Mouse (Mus musculus): ENCODE results near the gene Fez2.

Fez2 gene

DNA sequence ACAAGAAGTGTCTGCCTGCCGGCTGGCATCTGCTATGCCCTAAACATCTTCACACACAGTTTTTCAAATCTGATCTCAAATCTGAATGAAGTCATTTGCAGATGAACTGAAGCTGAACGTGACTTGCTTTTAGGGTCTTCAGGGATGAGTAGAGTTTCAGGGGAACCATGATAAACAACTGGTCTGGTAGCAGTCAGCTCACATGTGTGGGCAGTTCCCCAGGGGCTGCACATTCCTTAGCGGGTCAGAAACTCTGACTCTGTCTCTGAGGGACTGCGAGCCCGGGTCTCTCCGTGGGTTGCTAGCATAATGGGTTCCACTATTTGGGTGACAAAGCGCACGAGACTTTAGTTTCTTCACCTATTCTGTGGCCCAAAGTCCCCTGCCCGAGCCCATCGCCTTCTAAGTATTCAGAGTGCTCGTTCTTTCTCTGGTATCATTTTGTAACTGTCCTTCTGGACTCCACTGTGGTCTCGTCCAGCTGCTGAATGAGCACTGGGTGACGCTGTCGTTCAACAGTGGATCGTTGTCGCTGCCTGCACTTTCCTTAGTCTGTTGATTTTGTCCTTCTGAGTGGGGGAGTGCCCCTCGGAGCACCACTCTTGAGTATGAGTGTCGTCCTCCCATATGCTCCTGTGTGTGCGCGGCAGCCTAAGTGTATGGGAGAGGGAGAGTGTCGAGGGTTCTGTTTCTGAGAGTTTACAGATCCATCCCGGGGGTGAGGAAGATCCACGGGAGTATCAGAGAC, 53.2 kb downstream of the Fez2 start:
- no peak for DNase-seq (ENCODE audit: low spot score)

- no peak for DNase-seq (ENCODE audit: low spot score)
Measured at GRCm38 (mm10) chr17:78361939-78362728, 55.8 kb downstream of the Fez2 start.

DNA sequence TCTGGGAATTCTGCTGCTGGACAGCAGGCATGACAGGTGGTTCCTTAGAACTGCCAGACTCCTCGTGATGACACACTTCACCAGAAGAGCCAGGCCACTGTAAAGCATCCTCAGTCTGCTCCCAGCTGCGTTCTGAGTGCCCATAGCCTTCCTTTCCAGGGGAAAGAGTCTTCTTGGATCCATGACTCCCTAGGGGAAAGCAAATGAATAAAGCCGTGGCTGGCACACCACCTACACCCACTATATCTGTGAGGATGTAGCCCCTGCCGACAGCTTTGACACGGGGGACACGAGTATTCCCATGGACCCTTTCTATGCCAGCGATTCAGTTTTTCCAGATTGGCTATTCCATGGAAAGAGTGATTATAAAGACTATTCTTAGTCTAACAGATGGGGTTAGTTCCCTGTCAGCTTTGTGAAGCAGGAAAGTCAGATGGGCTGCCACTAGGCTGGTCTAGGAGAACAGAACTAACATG, 59.7 kb downstream of the Fez2 start:
- DNase-seq (ENCODE audit: low spot score): no peak

GRCm38 (mm10) chr17:78357753-78358152, 60.2 kb downstream of the Fez2 start:
- no peak for DNase-seq (ENCODE audit: low spot score)

- no peak for DNase-seq (ENCODE audit: low spot score)
Measured at GRCm38 (mm10) chr17:78355611-78356010, 62.3 kb downstream of the Fez2 start.

DNA sequence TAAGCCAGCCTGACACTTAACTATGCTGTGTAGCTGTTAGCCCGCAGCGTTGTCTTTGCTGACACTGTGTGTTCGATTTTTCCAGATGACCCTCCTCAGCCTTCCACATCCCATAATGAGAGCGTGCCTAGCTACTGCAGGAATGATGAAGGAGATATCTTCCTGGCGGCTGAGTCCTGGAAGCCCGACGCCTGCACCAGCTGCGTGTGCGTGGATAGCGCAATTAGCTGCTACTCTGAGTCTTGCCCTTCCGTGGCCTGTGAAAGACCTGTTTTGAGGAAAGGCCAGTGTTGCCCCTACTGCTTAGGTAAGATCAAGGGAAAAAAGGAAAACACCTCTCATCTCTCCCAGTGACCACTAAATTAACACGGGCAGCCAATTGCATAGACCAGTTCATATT, 63.1 kb downstream of the Fez2 start:
- DNase-seq (ENCODE audit: low spot score): no peak

- no peak for DNase-seq (ENCODE audit: low spot score)
Measured at GRCm38 (mm10) chr17:78354411-78354810, 63.5 kb downstream of the Fez2 start.

GRCm38 (mm10) chr17:78352500-78352855, 65.5 kb downstream of the Fez2 start:
- DNase-seq (ENCODE audit: low spot score): no peak

- DNase-seq (ENCODE audit: low spot score): no peak
Measured at GRCm38 (mm10) chr17:78351676-78352499, 66.1 kb downstream of the Fez2 start.

DNA sequence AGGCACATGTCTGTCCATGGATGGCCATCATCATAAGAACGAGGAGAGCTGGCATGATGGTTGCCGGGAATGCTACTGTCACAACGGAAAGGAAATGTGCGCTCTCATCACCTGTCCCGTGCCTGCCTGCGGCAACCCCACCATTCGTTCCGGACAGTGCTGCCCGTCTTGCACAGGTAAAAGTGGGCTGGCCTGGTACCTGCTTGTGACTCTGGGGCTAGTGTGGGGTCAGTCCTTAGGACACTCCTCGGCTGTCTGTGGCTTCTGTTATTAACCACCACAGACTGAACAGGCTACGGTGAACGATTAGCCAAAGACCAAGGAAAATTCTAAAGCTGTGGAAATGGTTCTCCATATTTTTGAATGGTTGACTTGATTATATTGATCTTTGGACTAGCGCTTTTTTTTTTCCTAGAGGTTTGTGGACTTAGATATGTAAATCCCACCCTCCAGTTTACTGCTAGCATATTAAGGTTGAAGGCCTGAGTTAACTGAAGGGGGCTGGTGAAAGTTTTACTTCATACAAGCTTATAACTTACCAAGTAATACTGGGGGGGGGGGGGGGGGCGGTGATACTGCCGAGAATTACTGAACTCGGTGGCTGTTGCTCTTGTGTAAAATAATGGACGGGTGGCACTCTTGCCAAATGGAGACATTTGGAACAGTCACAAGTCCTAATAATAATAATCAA, 70.7 kb downstream of the Fez2 start:
- DNase-seq (ENCODE audit: low spot score): no peak

- no peak for DNase-seq (ENCODE audit: low spot score)
Measured at GRCm38 (mm10) chr17:78343688-78344087, 74.3 kb downstream of the Fez2 start.

DNA sequence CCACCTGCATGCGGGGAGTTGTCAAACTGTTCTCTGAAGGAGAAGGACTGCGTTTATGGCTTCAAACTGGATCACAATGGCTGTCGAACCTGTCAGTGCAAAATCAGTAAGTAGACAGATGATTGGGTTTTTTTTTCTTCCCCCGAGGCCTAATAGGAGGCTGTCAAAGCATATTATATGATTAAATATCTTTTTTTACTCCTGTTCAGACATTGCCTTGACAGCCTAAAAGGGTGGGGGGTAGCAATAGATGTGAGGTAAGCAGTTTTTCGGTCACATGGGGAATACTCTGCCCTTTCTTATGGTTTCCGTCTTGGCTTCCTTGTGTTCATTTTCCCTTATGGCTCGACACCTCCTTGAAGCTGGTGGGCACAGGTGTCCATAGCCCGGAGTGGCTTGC, 82.7 kb downstream of the Fez2 start:
- DNase-seq (ENCODE audit: low spot score): no peak

GRCm38 (mm10) chr17:78333275-78333674, 84.7 kb downstream of the Fez2 start:
- no peak for DNase-seq (ENCODE audit: low spot score)

GRCm38 (mm10) chr17:78331438-78331837, 86.5 kb downstream of the Fez2 start:
- no peak for DNase-seq (ENCODE audit: low spot score)

- no peak for DNase-seq (ENCODE audit: low spot score)
Measured at GRCm38 (mm10) chr17:78328287-78328686, 89.7 kb downstream of the Fez2 start.

GRCm38 (mm10) chr17:78327187-78327586, 90.8 kb downstream of the Fez2 start:
- DNase-seq (ENCODE audit: low spot score): no peak

GRCm38 (mm10) chr17:78326381-78326780, 91.6 kb downstream of the Fez2 start:
- no peak for DNase-seq (ENCODE audit: low spot score)

GRCm38 (mm10) chr17:78325761-78326332, 92.1 kb downstream of the Fez2 start:
- no peak for DNase-seq (ENCODE audit: low spot score)

DNA sequence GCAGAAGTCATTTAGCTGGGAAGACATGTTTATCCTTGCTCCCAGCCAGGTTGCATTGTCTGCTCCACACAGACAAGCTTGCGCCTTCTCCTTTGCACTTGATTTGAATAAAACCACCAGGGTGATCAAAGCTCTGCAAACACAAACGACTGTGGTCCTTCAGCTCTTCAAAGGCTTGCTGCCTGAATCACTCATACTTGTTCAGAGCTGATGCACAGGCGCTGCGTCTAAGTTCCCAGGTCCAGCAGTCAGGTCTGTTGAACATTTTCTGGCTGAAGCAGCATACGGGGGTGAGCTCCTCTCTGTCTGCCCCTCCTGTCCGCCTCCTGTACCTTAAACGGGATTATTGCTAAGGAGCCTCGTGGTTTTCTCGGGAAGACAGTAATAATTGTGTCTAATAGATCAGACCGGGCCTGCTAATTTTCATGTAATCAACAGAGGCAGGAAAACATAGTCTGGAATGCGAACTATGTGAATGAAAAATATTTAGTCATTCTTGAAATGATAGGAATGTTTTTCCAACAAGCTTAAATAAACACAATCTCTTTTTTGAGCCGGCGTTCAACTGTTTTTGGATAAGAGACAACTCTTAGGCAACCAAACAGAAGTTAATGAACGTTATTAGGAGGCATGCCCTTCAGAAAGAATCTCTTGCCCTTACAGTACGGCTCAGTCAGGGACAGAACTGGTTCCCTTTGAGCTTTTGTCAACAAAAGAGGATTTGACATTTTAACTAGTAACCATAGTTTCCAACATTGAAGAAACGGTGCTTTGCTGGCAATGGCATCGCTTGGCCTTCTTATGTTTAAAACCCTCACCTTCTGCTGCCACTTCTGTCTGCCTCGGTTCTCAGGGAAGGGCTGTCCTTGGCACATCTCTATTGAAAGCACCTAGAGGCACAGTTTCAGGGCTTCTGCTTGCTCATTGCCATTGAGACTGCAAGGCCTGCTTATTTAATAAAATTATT, 95.3 kb downstream of the Fez2 start:
- no peak for DNase-seq (ENCODE audit: low spot score)

GRCm38 (mm10) chr17:78321216-78321835, 96.6 kb downstream of the Fez2 start:
- DNase-seq (ENCODE audit: low spot score): no peak

Data from urinary bladder, postnatal 10 days (tissue).